Mouse (Mus musculus): ENCODE measurements around the gene Mettl5.

Gene Mettl5

DNA sequence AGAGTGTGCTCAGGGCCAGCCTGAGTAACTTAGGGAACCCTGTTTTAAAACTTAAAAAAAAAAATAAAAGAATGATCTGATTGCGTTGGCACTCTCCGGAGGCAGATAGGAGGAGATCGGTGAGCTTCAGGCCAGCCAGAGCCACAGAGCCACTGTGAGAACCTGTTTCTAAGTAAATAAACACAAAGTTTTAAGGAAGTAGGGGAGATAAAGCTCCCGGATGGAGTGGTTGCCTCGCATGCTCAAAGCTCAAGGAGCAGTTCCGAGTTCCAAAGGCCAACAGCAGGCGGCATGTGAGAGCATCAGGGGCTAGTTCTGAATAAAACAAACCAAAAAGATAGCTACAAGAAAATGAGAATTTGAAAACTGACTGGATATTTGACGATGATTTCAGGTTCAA lies 29.0 kb downstream of the Mettl5 start:
- DNase-seq (ENCODE audit: low spot score): no peak

- DNase-seq (ENCODE audit: low spot score): no peak
Observed at GRCm38 (mm10) chr2:69851427-69852058, 33.9 kb downstream of the Mettl5 start.

DNA sequence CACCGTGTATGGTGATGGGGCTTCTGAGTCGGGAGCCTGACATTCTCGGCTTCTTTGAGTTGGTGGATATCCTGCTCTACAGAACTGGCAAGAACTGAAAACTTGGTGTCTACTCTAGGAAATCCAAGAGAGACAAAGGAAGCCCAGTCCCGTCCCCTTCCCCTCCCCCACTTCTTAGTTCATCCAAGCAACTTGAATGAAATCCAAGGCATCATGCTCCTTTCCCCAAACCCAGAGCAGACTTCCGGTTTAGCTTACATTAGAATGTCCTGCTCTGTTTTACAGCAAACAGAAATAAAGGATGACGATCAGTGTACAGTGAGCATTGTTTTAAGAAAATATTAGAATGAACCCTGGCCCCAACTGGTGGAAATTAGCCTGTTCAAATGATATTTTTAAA lies 36.2 kb downstream of the Mettl5 start:
- DNase-seq (ENCODE audit: low spot score): no peak

GRCm38 (mm10) chr2:69840261-69840660 lies 45.2 kb downstream of the Mettl5 start:
- no peak for DNase-seq (ENCODE audit: low spot score)

GRCm38 (mm10) chr2:69838707-69839106 lies 46.7 kb downstream of the Mettl5 start:
- no peak for DNase-seq (ENCODE audit: low spot score)

GRCm38 (mm10) chr2:69837996-69838395 lies 47.4 kb downstream of the Mettl5 start:
- DNase-seq (ENCODE audit: low spot score): no peak

- DNase-seq (ENCODE audit: low spot score): no peak
Observed at GRCm38 (mm10) chr2:69837244-69837967, 48.0 kb downstream of the Mettl5 start.

DNA sequence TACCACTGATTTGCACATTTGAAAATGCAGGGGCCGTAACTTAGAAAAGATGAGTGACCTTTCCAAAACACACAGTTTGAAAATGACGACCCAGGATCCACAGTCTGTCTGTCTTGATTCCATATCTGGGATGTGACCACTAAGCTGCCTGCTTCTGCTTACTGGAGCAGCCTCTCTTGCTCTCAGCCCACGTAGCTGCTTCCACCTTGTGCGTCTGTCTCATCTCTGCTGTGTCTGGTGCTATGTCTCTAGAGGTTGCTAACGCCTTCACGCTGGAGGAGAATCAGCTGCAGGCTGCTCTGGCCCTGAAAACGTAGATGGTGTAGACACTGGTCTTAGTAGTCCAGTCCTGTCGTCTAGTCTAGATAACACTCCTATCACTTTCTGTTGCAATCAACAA lies 55.3 kb downstream of the Mettl5 start:
- no peak for DNase-seq (ENCODE audit: low spot score)

GRCm38 (mm10) chr2:69829680-69830079 lies 55.7 kb downstream of the Mettl5 start:
- no peak for DNase-seq (ENCODE audit: low spot score)

DNA sequence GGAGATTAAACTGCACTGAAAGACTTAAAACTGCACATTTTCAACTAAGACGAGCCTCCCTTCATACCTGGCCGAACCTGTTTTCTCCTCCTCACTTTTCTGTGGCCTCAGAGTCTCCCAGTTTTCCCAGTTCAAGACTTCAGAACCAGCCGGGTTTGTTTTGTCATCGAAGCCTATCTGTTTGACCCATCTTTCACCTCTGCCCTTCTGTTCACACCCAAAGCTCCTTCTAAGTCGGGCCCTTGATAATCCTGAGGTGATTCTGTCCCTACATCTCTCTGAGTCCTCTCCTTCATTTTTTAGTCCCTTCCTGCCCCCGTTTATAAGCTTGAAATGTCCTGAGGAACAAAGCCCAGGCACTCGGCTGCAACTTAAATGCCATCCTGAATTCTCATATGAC lies 57.4 kb downstream of the Mettl5 start:
- no peak for DNase-seq (ENCODE audit: low spot score)

DNA sequence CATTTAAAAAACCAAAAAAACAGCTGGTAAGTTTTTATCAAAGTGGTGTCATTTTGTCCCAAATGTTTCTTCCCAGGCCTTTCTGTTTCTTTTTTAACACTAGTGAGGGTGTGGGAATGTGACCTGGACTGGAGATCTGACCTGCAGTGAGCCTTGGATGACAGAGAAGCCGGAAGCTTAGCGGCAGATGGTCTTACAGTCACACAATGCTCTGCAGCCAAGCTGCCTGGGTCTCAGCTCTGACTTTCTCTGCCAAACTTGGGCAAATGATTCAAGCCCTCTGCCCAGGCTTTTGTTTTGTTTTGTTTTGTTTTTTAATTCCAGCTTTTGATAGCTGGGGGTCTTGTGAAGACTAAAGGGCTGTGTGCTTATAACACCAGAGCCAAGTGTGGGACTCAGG lies 59.0 kb downstream of the Mettl5 start:
- no peak for DNase-seq (ENCODE audit: low spot score)

DNA sequence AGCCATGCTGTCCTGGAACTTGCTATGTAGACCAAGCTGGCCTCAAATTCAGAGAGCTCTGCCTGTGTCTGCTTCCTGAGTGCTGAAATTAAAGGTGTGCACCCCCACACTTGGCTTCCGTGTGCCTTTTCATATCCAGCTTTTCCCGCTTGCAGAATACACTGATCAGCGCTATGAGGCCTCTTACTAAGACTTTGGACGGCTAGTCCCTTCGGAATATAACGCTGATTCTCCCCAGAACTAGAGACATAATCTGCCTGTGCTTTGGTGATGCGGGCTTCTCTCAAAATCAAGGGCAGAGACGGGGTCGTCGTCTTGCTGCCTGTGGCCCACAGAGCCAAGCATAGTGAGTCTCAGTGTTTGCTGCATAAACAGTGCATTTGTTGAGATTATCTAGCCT lies 59.5 kb downstream of the Mettl5 start:
- DNase-seq (ENCODE audit: low spot score): no peak

GRCm38 (mm10) chr2:69823129-69823677 lies 62.2 kb downstream of the Mettl5 start:
- DNase-seq (ENCODE audit: low spot score): peak; percentile 19

DNA sequence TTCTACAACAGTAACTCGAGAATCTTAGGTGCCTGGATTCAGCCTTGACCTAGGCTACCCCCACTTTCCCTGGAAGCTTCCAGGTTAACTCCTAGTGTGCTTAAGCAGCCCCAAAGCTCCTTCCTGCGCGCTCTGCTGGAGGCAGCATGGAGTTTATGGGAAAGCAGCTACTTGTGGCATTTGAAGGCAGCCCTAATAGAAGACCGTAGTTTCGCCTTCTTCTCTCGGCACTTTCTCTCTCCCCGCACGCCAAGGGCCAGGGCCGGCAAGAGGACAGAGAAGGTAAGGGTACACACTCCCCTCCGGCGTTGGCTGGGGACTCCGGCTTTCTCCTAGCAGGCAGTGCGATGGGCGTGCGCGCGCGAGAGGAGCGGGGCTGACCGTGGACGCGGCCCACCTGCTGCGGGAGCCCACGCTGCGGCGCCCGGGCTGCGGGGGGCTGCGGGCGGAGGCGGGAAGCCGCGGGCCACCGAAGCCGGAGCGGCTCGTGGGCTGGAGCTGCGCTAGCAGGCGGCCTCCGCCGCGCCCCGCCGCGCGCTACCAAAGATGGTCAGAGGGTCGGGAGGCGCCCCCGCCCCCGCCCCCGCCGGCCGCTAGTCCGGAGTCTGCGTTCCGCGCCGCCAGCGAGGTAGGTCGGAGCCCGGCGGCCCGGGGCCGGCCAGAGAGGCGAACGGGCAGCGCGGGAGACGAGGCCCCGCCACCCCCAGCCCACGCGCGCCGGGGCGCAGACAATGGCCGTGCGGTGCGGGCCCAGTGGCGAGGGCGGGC lies 62.9 kb downstream of the Mettl5 start:
- DNase-seq (ENCODE audit: low spot score): peak; percentile 32

GRCm38 (mm10) chr2:69821711-69822110 lies 63.7 kb downstream of the Mettl5 start, which contains the start of gene Klhl23:
Gene Klhl23 (plus strand): TSS chr2:69821944.
- no peak for DNase-seq (ENCODE audit: low spot score)

Data from spleen, adult 12 weeks (tissue).